Mouse (Mus musculus): ENCODE measurements around the gene Asxl2. TPM values are rescaled to one million over a fixed set of nuclear protein-coding genes. Genes with fewer than 3 reads are reported as not detected.

Asxl2 gene
- polyA plus RNA-seq (2014; fragmentation: Nextera tagmentation; extraction: Ambion mirVana): 13.2 and 21.3 TPM in 2 replicates

DNA sequence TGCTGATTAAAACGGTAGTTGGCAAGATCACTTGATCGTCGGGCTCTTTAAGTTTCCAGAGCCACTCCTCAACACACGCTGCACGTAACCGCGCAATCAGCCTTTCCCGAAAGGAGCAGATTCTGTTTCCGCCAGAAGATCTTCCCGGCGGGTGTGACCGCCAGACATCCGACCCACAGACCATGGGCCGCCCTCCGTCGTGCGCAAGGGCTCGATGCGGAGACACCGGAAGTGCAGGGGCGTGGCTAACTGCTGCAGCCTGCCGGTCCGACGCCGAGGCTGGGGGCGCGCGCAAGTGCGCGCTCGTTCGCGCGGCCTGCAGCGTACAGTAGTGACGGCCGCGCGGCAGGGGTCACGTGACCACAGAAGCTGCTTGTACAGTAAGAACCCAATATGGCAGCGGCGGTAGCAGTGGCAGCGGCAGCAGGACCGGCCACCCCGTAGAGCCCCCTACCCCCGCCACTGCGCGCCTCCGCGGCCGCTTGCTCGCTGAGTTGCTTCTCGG, at the start of gene Asxl2:
Asxl2 (plus strand) TSS at position 328 of the 505 bp plus-strand sequence.
- H3K27ac ChIP-seq (ENCODE audit: low read depth, low read length): peak within 1 kb of the TSS; percentile 89
- peak; percentile 100 for DNase-seq (ENCODE audit: low spot score)
- H3K4me1 ChIP-seq (replicated peaks; ENCODE audit: control insufficient read depth, insufficient read depth, low read length): no peaks in the 10 kb centered on the region
- ATAC-seq (ENCODE audit: low FRiP score): peak; percentile 95
- no peaks in the 10 kb centered on the region for H3K9me3 ChIP-seq (ENCODE audit: control insufficient read depth, low read length)
- H3K27me3 ChIP-seq (ENCODE audit: control insufficient read depth, insufficient read depth, low read length): no peaks in the 10 kb centered on the region
- H3K9ac ChIP-seq (ENCODE audit: low read depth, low read length): peak within 1 kb of the TSS; percentile 89
- peak within 1 kb of the TSS; percentile 63 for H3K4me2 ChIP-seq (replicated peaks; ENCODE audit: low read depth, low read length)
- 1% methylated on average over 53 of the region's 53 CpGs for WGBS
- no peaks in the 10 kb centered on the region for H3K36me3 ChIP-seq (ENCODE audit: control insufficient read depth, insufficient read depth, low read length)
- peak within 1 kb of the TSS; percentile 94 for H3K4me3 ChIP-seq (ENCODE audit: low read depth, low read length)

DNA sequence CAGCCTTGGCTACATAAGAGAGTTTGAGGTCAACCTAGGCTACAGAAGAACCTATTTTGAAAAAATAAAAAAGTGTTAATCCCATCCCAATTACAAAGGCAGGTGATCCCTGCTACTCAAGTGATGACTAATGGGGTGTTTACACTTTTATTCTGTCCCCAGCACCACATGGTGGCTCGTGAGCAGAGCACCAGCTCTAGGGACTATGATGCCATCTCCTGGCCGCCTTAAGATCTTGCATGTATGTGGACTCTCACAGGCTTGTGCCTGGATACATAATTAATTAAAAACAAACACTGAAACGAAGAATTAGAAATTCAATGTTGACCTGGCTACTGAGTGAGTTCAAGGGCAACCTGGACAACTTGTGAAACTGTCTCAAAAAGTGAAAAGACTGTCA, 49.5 kb upstream of the Asxl2 start:
- Histone ChIP-seq H3K4me3 (ENCODE audit: low read depth, low read length) (no peak overlapping the region), H3K36me3 (ENCODE audit: control insufficient read depth, insufficient read depth, low read length) (no peaks in the 10 kb centered on the region), H3K4me1 (replicated peaks; ENCODE audit: control insufficient read depth, insufficient read depth, low read length) (no peaks in the 10 kb centered on the region), H3K27me3 (ENCODE audit: control insufficient read depth, insufficient read depth, low read length) (no peaks in the 10 kb centered on the region), H3K4me2 (replicated peaks; ENCODE audit: low read depth, low read length) (no peak overlapping the region), H3K27ac (ENCODE audit: low read depth, low read length) (no peak overlapping the region), H3K9ac (ENCODE audit: low read depth, low read length) (no peak overlapping the region), H3K9me3 (ENCODE audit: control insufficient read depth, low read length) (no peaks in the 10 kb centered on the region)
- WGBS: 25% methylated on average over 3 of the region's 3 CpGs
- DNase-seq (ENCODE audit: low spot score) (no peak), ATAC-seq (ENCODE audit: low FRiP score) (no peak)

DNA sequence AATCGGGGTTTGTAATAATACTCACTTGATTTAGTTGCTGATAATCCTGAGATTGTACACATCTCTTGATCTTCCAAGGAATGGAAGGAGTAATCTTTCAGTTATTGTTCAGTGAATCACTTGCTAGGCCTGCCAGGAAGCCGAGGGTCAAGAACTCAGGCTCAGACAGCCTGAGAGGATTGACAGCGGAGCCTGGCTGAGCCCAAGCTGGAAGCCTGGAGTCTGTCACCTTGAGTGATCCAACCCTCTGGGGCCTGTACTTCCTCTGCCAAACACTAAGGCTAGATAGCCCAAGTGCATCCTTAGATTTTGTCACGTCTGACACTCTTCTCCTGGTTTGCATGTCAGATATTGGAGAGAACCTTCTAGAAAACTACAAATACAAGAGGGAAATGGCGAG, 48.9 kb upstream of the Asxl2 start:
- DNase-seq (ENCODE audit: low spot score): no peak
- Histone ChIP-seq H3K27me3 (ENCODE audit: control insufficient read depth, insufficient read depth, low read length) (no peaks in the 10 kb centered on the region), H3K4me3 (ENCODE audit: low read depth, low read length) (no peak overlapping the region), H3K9me3 (ENCODE audit: control insufficient read depth, low read length) (no peaks in the 10 kb centered on the region), H3K9ac (ENCODE audit: low read depth, low read length) (no peak overlapping the region), H3K36me3 (ENCODE audit: control insufficient read depth, insufficient read depth, low read length) (no peaks in the 10 kb centered on the region), H3K4me2 (replicated peaks; ENCODE audit: low read depth, low read length) (no peak overlapping the region), H3K27ac (ENCODE audit: low read depth, low read length) (no peak overlapping the region), H3K4me1 (replicated peaks; ENCODE audit: control insufficient read depth, insufficient read depth, low read length) (no peaks in the 10 kb centered on the region)
- no peak for ATAC-seq (ENCODE audit: low FRiP score)
- 82% methylated on average over 5 of the region's 5 CpGs for WGBS

DNA sequence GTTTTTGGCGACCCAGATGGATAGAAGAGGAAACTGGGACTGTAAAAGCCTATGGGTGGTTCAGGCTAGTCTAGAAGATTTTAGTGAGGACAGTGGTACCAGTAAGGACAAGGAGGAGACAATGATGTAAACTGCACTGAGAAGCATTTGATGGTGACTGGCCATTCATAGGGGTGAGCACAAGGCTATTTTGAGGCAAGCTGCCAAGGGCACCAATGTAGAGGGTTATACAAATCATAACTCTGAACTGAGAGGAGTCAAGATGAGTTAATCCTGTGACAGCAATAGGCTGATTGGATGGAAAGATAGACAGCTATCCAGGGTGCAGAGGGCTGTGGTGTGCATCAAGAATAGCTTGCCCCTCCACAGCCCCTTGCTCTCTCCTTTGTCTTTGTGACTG, 41.8 kb upstream of the Asxl2 start:
- Histone ChIP-seq H3K9me3 (ENCODE audit: control insufficient read depth, low read length) (no peaks in the 10 kb centered on the region), H3K9ac (ENCODE audit: low read depth, low read length) (no peak overlapping the region), H3K4me2 (replicated peaks; ENCODE audit: low read depth, low read length) (no peak overlapping the region), H3K4me1 (replicated peaks; ENCODE audit: control insufficient read depth, insufficient read depth, low read length) (no peaks in the 10 kb centered on the region), H3K4me3 (ENCODE audit: low read depth, low read length) (no peak overlapping the region), H3K36me3 (ENCODE audit: control insufficient read depth, insufficient read depth, low read length) (no peaks in the 10 kb centered on the region), H3K27me3 (ENCODE audit: control insufficient read depth, insufficient read depth, low read length) (no peaks in the 10 kb centered on the region), H3K27ac (ENCODE audit: low read depth, low read length) (no peak overlapping the region)
- 69% methylated on average over 1 of the region's 1 CpGs for WGBS
- no peak for ATAC-seq (ENCODE audit: low FRiP score)
- DNase-seq (ENCODE audit: low spot score): no peak

DNA sequence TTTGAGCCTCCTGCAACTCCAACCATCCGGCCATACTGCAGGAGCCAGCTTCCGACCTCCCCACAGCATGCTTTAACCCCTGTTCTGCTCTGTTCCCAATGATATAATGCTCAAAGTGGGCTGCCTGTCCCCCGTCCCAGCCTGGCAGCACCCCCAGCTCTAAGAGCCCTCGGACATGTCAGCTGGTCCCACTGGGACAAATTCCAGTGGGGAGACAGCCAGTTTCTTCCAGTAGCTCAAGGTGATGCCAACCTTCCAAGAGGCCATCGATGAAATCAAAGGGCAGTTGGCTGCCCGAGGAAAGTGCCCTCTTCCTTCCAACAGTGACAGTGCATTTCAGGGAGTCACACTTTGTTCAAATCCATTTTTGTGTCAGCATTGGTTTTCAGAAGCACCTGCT, 41.4 kb upstream of the Asxl2 start:
- Histone ChIP-seq H3K4me2 (replicated peaks; ENCODE audit: low read depth, low read length) (no peak overlapping the region), H3K9ac (ENCODE audit: low read depth, low read length) (no peak overlapping the region), H3K27me3 (ENCODE audit: control insufficient read depth, insufficient read depth, low read length) (no peaks in the 10 kb centered on the region), H3K36me3 (ENCODE audit: control insufficient read depth, insufficient read depth, low read length) (no peaks in the 10 kb centered on the region), H3K4me1 (replicated peaks; ENCODE audit: control insufficient read depth, insufficient read depth, low read length) (no peaks in the 10 kb centered on the region), H3K9me3 (ENCODE audit: control insufficient read depth, low read length) (no peaks in the 10 kb centered on the region), H3K27ac (ENCODE audit: low read depth, low read length) (no peak overlapping the region), H3K4me3 (ENCODE audit: low read depth, low read length) (no peak overlapping the region)
- DNase-seq (ENCODE audit: low spot score) (no peak), ATAC-seq (ENCODE audit: low FRiP score) (no peak)
- WGBS: 86% methylated on average over 6 of the region's 6 CpGs

DNA sequence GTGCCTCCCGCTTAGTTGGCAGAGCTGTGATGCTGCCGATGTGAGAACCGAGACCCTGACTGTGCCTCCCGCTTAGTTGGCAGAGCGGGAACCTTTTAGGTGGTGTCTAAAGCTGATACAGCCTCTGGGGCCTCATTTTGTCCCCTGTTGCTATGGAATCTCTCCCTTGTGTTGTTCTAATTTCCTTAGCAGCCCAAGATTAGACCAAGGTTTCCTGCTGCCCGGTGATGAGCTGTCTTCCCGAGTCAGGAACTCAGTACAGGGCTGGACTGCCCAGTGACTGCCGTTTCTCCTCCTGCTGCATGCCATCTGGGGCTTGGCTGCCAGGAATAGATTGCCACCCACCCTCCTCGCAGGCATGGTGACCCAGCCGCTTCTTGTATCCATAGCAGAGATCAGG, 40.7 kb upstream of the Asxl2 start:
- Histone ChIP-seq H3K27ac (ENCODE audit: low read depth, low read length) (no peak overlapping the region), H3K9me3 (ENCODE audit: control insufficient read depth, low read length) (no peaks in the 10 kb centered on the region), H3K4me2 (replicated peaks; ENCODE audit: low read depth, low read length) (no peak overlapping the region), H3K4me3 (ENCODE audit: low read depth, low read length) (no peak overlapping the region), H3K27me3 (ENCODE audit: control insufficient read depth, insufficient read depth, low read length) (no peaks in the 10 kb centered on the region), H3K9ac (ENCODE audit: low read depth, low read length) (no peak overlapping the region), H3K36me3 (ENCODE audit: control insufficient read depth, insufficient read depth, low read length) (no peaks in the 10 kb centered on the region), H3K4me1 (replicated peaks; ENCODE audit: control insufficient read depth, insufficient read depth, low read length) (no peaks in the 10 kb centered on the region)
- 69% methylated on average over 10 of the region's 10 CpGs for WGBS
- no peak for DNase-seq (ENCODE audit: low spot score)
- ATAC-seq (ENCODE audit: low FRiP score): no peak

DNA sequence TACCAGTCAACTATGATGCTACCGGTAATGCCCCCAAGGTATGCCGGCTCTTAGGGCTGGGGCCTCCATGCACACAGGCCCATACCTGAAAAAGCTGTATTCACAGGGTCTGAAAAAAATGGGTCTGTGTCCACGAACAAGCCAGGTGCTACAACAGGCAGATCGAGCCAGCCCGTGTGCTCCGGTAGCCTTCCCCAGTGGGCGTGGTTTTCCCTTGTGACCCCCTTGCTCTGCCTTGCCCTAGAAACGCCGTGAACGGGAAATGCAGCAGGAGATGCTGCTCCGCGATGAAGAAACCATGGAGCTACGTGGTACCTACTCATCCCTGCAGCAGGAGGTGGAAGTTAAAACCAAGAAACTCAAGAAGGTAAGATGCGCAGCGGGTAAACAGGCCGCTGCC, 38.8 kb upstream of the Asxl2 start:
- no peaks in the 10 kb centered on the region for H3K4me1 ChIP-seq (replicated peaks; ENCODE audit: control insufficient read depth, insufficient read depth, low read length)
- ATAC-seq (ENCODE audit: low FRiP score) (no peak), DNase-seq (ENCODE audit: low spot score) (no peak)
- no peak overlapping the region for H3K4me3 ChIP-seq (ENCODE audit: low read depth, low read length)
- no peaks in the 10 kb centered on the region for H3K9me3 ChIP-seq (ENCODE audit: control insufficient read depth, low read length)
- no peak overlapping the region for H3K4me2 ChIP-seq (replicated peaks; ENCODE audit: low read depth, low read length)
- H3K9ac ChIP-seq (ENCODE audit: low read depth, low read length): no peak overlapping the region
- WGBS: 91% methylated on average over 16 of the region's 16 CpGs
- H3K36me3 ChIP-seq (ENCODE audit: control insufficient read depth, insufficient read depth, low read length): no peaks in the 10 kb centered on the region
- no peak overlapping the region for H3K27ac ChIP-seq (ENCODE audit: low read depth, low read length)
- no peaks in the 10 kb centered on the region for H3K27me3 ChIP-seq (ENCODE audit: control insufficient read depth, insufficient read depth, low read length)

DNA sequence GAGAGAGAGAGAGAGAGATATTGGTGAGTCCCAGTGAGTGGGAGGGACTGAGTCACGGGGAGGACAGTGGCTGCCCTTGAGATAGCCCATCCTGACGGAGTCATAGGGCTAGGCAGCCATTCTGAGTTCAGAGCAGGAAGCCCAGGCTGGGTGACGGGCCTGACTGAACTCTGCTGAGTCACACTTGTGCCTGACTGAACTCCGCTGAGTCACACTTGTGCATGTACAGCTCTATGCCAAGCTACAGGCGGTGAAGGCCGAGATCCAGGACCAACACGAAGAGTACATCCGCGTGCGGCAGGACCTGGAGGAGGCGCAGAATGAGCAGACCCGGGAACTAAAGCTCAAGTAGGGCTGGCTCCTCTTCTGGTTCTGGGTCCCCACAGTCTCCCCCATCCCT, 37.3 kb upstream of the Asxl2 start:
- Histone ChIP-seq H3K36me3 (ENCODE audit: control insufficient read depth, insufficient read depth, low read length) (no peaks in the 10 kb centered on the region), H3K27ac (ENCODE audit: low read depth, low read length) (no peak overlapping the region), H3K9me3 (ENCODE audit: control insufficient read depth, low read length) (no peaks in the 10 kb centered on the region), H3K9ac (ENCODE audit: low read depth, low read length) (no peak overlapping the region), H3K4me2 (replicated peaks; ENCODE audit: low read depth, low read length) (no peak overlapping the region), H3K27me3 (ENCODE audit: control insufficient read depth, insufficient read depth, low read length) (no peaks in the 10 kb centered on the region), H3K4me1 (replicated peaks; ENCODE audit: control insufficient read depth, insufficient read depth, low read length) (no peaks in the 10 kb centered on the region), H3K4me3 (ENCODE audit: low read depth, low read length) (no peak overlapping the region)
- no peak for DNase-seq (ENCODE audit: low spot score)
- no peak for ATAC-seq (ENCODE audit: low FRiP score)
- 96% methylated on average over 12 of the region's 12 CpGs for WGBS

DNA sequence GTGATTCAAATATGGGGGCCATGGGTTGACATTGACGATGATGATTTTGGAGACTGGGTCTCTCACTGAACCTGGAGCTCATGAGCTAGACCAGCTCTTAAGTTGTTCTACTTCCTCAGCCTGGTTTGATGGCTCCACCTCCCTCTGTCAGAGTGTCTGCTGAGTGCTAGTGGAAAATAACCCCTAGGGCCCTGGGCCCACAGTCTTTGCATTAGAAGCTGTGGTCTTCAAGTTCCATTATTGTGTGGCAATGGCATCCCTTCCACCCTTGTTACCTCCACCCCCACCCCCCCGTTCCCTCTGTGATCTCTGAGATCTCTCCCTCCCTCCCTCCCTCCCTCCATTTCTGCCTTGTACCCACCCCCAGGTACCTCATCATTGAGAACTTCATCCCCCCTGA, 36.6 kb upstream of the Asxl2 start:
- Histone ChIP-seq H3K4me3 (ENCODE audit: low read depth, low read length) (no peak overlapping the region), H3K4me2 (replicated peaks; ENCODE audit: low read depth, low read length) (no peak overlapping the region), H3K9me3 (ENCODE audit: control insufficient read depth, low read length) (no peaks in the 10 kb centered on the region), H3K27ac (ENCODE audit: low read depth, low read length) (no peak overlapping the region), H3K9ac (ENCODE audit: low read depth, low read length) (no peak overlapping the region), H3K4me1 (replicated peaks; ENCODE audit: control insufficient read depth, insufficient read depth, low read length) (no peaks in the 10 kb centered on the region), H3K36me3 (ENCODE audit: control insufficient read depth, insufficient read depth, low read length) (no peaks in the 10 kb centered on the region), H3K27me3 (ENCODE audit: control insufficient read depth, insufficient read depth, low read length) (no peaks in the 10 kb centered on the region)
- ATAC-seq (ENCODE audit: low FRiP score) (no peak), DNase-seq (ENCODE audit: low spot score) (no peak)
- 95% methylated on average over 2 of the region's 2 CpGs for WGBS

Data from hindbrain, embryonic 11.5 days (tissue).